In the genomic region with DNA sequence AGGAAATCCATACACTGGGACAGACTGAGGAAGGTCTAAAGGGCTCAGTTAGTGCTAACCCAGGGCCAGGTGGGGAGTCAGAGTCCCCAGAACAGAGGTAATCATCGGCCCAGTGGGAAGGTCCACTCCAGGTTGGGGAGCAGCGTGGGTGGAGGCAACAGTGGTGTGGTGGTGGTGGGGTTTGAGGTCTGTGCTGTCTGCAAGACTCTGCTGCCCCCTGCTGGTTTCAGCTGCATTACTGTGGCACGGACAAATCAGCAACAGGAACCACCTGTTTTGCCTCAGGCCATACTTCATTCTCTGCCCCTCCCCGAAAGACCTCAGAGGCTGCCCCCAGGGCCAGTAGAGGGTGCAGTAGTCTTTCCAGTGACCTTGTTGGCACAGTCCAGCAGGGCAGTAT, we compare ENCODE assay signal across 8 mouse cellular contexts. TPM values are rescaled to one million over a fixed set of nuclear protein-coding genes. Genes with fewer than 3 reads are reported as not detected.
DNase-seq lines count a peak whose midpoint lies in the region; ATAC-seq and TF ChIP-seq lines count a peak whose summit lies in the region.

No protein-coding gene starts in this region.

- no peak for ATAC-seq in neural tube, embryonic 15.5 days (ENCODE audit: low FRiP score)
- peak; percentile 49 for ATAC-seq in embryonic facial prominence, embryonic 11.5 days (replicated peaks; ENCODE audit: insufficient number of reproducible peaks, low FRiP score, low TSS enrichment, low read depth)

- peaks cover 42% of the 10 kb centered on the region for H3K36me3 ChIP-seq in neural tube, embryonic 15.5 days
- peaks cover 3% of the 10 kb centered on the region for H3K36me3 ChIP-seq in embryonic facial prominence, embryonic 11.5 days (replicated peaks; ENCODE audit: control insufficient read depth, insufficient read depth, low read depth, low read length)
- no peaks in the 10 kb centered on the region for H3K36me3 ChIP-seq in liver, adult 2 months (ENCODE audit: control insufficient read depth, insufficient read depth, low read length)

- no peak overlapping the region for H3K27ac ChIP-seq in neural tube, embryonic 15.5 days (replicated peaks)
- no peak overlapping the region for H3K27ac ChIP-seq in embryonic facial prominence, embryonic 11.5 days (replicated peaks; ENCODE audit: low read depth, low read length)
- peak overlapping the region; percentile 11 for H3K27ac ChIP-seq in liver, adult 2 months (replicated peaks; ENCODE audit: insufficient read depth, low read depth, low read length)

- H3K79me2 ChIP-seq in liver, adult 2 months (ENCODE audit: control insufficient read depth, insufficient read depth, low read length) = peaks cover 5% of the 10 kb centered on the region; the same call in 1 of the 2 replicates

- peaks cover 23% of the 10 kb centered on the region for H3K4me1 ChIP-seq in neural tube, embryonic 15.5 days
- peaks cover 8% of the 10 kb centered on the region for H3K4me1 ChIP-seq in embryonic facial prominence, embryonic 11.5 days (ENCODE audit: control insufficient read depth, insufficient read depth, low read length)
- peaks cover 18% of the 10 kb centered on the region; the same call in 1 of the 2 replicates for H3K4me1 ChIP-seq in liver, adult 2 months (ENCODE audit: control insufficient read depth, insufficient read depth, low read length)

- peak; percentile 83 for DNase-seq in neural tube, embryonic 10.5 days (ENCODE audit: extremely low spot score, low spot score)
- DNase-seq in embryonic facial prominence, embryonic 11.5 days (ENCODE audit: low spot score) = peak; percentile 91
- peak; percentile 89 to 93 for DNase-seq in heart, adult 18-20 months
- DNase-seq in kidney, adult 8-10 months = peak; percentile 80 to 88
- DNase-seq in liver, adult 2 months (ENCODE audit: extremely low read depth, low read depth, low spot score) = peak; percentile 70
- peak; percentile 68 to 86 for DNase-seq in monocyte, adult 2 months (ENCODE audit: low read depth in 1 of 2, low spot score in 2 of 2)
- DNase-seq in spleen, postnatal 4 days (ENCODE audit: low spot score in 2 of 2) = peak; percentile 86 to 96

- 13% methylated on average over 4 of the region's 4 CpGs for WGBS in neural tube, embryonic 15.5 days
- WGBS in embryonic facial prominence, embryonic 11.5 days = 7% methylated on average over 4 of the region's 4 CpGs
- WGBS in liver, adult 2 months = 0% methylated on average over 4 of the region's 4 CpGs

- H3K9me3 ChIP-seq in neural tube, embryonic 15.5 days (replicated peaks) = no peaks in the 10 kb centered on the region
- no peaks in the 10 kb centered on the region for H3K9me3 ChIP-seq in embryonic facial prominence, embryonic 11.5 days (replicated peaks; ENCODE audit: control insufficient read depth, low read length)

- TF ChIP-seq CTCF in liver, adult 2 months (IDR thresholded peaks at IDR 0.05; ENCODE audit: low read depth, low read length) = peak; percentile 99

- no peaks in the 10 kb centered on the region for H3K27me3 ChIP-seq in neural tube, embryonic 15.5 days (replicated peaks)
- no peaks in the 10 kb centered on the region for H3K27me3 ChIP-seq in embryonic facial prominence, embryonic 11.5 days (ENCODE audit: control insufficient read depth, insufficient read depth, low read length)
- no peaks in the 10 kb centered on the region for H3K27me3 ChIP-seq in liver, adult 2 months (ENCODE audit: control insufficient read depth, insufficient read depth, low read length)

- TF ChIP-seq POLR2A in liver, adult 2 months (IDR thresholded peaks at IDR 0.05; ENCODE audit: extremely low read depth, insufficient read depth, low read length) = no peak

- no peak overlapping the region for H3K9ac ChIP-seq in neural tube, embryonic 15.5 days (replicated peaks)
- no peak overlapping the region for H3K9ac ChIP-seq in embryonic facial prominence, embryonic 11.5 days (replicated peaks; ENCODE audit: low read length)
- no peak overlapping the region for H3K9ac ChIP-seq in liver, adult 2 months (ENCODE audit: low read depth, low read length)

- no peak overlapping the region for H3K4me3 ChIP-seq in neural tube, embryonic 15.5 days (replicated peaks)
- no peak overlapping the region for H3K4me3 ChIP-seq in embryonic facial prominence, embryonic 11.5 days (ENCODE audit: low read depth, low read length)
- H3K4me3 ChIP-seq in liver, adult 2 months (ENCODE audit: insufficient read depth, low read depth, low read length) = no peak overlapping the region

- no peak overlapping the region for H3K4me2 ChIP-seq in neural tube, embryonic 15.5 days
- no peak overlapping the region for H3K4me2 ChIP-seq in embryonic facial prominence, embryonic 11.5 days (ENCODE audit: low read depth, low read length)

RNA-seq across cellular contexts. Expression of a gene that starts 6.0 kb away (rescaled TPM):
- polyA plus RNA-seq in neural tube, embryonic 15.5 days (2015; fragmentation: Nextera tagmentation; extraction: Ambion mirVana) = 48.4 and 50.0 TPM in 2 replicates
- 50.1 and 50.6 TPM in 2 replicates for polyA plus RNA-seq in embryonic facial prominence, embryonic 11.5 days (2014; fragmentation: Nextera tagmentation; extraction: Ambion mirVana)
- 10 to 100 TPM; 21.8 TPM for total RNA-seq in heart, adult 18-20 months (2021)
- 13.4 and 17.6 TPM in 2 replicates for total RNA-seq in liver, adult 2 months (2014; rRNA removed)
- polyA plus RNA-seq in liver, adult 2 months (2012; rRNA removed) = 49.2 and 50.9 TPM in 2 replicates

RNA-seq across cellular contexts. Expression of a gene that starts 6.3 kb away (rescaled TPM):
- 89.3 and 96.0 TPM in 2 replicates for polyA plus RNA-seq in neural tube, embryonic 15.5 days (2015; fragmentation: Nextera tagmentation; extraction: Ambion mirVana)
- polyA plus RNA-seq in embryonic facial prominence, embryonic 11.5 days (2014; fragmentation: Nextera tagmentation; extraction: Ambion mirVana) = 80.0 and 81.4 TPM in 2 replicates
- 10 to 100 TPM; 39.5 to 44.5 TPM for total RNA-seq in heart, adult 18-20 months (2021)
- 16.1 TPM in 2 replicates for total RNA-seq in liver, adult 2 months (2014; rRNA removed)
- polyA plus RNA-seq in liver, adult 2 months (2012; rRNA removed) = 52.8 and 59.1 TPM in 2 replicates

RNA-seq across cellular contexts. Expression of a gene that starts 6.4 kb away (rescaled TPM):
- polyA plus RNA-seq in neural tube, embryonic 15.5 days (2015; fragmentation: Nextera tagmentation; extraction: Ambion mirVana) = 4.2 and 7.5 TPM in 2 replicates
- polyA plus RNA-seq in embryonic facial prominence, embryonic 11.5 days (2014; fragmentation: Nextera tagmentation; extraction: Ambion mirVana) = 4.7 and 5.5 TPM in 2 replicates
- 10 to 100 TPM; 18.4 to 27.3 TPM for total RNA-seq in heart, adult 18-20 months (2021)
- 16.4 and 25.4 TPM in 2 replicates for total RNA-seq in liver, adult 2 months (2014; rRNA removed)
- 41.1 and 54.3 TPM in 2 replicates for polyA plus RNA-seq in liver, adult 2 months (2012; rRNA removed)

RNA-seq across cellular contexts. Expression of a gene that starts 14.1 kb away (rescaled TPM):
- polyA plus RNA-seq in neural tube, embryonic 15.5 days (2015; fragmentation: Nextera tagmentation; extraction: Ambion mirVana) = 21.4 and 26.5 TPM in 2 replicates
- 38.8 and 50.0 TPM in 2 replicates for polyA plus RNA-seq in embryonic facial prominence, embryonic 11.5 days (2014; fragmentation: Nextera tagmentation; extraction: Ambion mirVana)
- total RNA-seq in heart, adult 18-20 months (2021) = 10 to 100 TPM; 11.3 to 13.4 TPM
- 0.65 and 1.3 TPM in 2 replicates for total RNA-seq in liver, adult 2 months (2014; rRNA removed)
- 3.3 and 3.5 TPM in 2 replicates for polyA plus RNA-seq in liver, adult 2 months (2012; rRNA removed)

RNA-seq across cellular contexts. Expression of a gene that starts 36.0 kb away (rescaled TPM):
- polyA plus RNA-seq in neural tube, embryonic 15.5 days (2015; fragmentation: Nextera tagmentation; extraction: Ambion mirVana) = 467 and 619 TPM in 2 replicates
- polyA plus RNA-seq in embryonic facial prominence, embryonic 11.5 days (2014; fragmentation: Nextera tagmentation; extraction: Ambion mirVana) = 988 and 991 TPM in 2 replicates
- total RNA-seq in heart, adult 18-20 months (2021) = 100 to 1,000 TPM; 517 to 602 TPM
- 110 and 136 TPM in 2 replicates for total RNA-seq in liver, adult 2 months (2014; rRNA removed)
- 471 and 577 TPM in 2 replicates for polyA plus RNA-seq in liver, adult 2 months (2012; rRNA removed)
